Mouse (Mus musculus): ENCODE measurements around the gene Cmss1.

DNA sequence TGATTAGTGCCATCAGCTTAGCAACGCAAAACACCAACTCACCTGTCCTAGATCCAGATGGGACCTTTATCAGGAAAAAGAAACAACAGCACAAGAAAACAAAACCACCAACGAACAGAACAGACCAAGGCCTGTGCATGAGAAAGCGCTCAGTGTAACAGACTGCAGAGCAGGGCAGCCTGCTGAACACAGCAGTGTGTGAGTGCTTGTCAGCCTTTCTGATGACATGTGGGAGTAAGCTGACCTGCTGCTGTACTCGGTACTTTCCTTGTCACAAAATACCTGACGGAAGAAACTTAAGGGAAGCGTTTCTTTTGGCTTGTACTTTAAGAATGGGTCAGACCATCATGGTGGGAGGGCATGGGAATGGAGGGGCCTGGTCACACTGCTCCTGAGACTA, 250.2 kb downstream of the Cmss1 start:
- no peak for TF ChIP-seq CTCF (IDR thresholded peaks at IDR 0.05; ENCODE audit: borderline replicate concordance, insufficient read depth, low read length)
- TF ChIP-seq POLR2A (IDR thresholded peaks at IDR 0.05; ENCODE audit: low read depth, low read length) = no peak

All from embryonic fibroblast, embryonic 13.5 days (primary cell).